Mouse (Mus musculus) heart, postnatal 0 days (tissue): ENCODE measurements around the gene Myzap.

Experiments
- CTCF ChIP-seq: IDR thresholded peaks from 2 replicates; pipeline ENCODE4 v1.5.1; 2016; ENCODE audit warnings: antibody characterized with exemption, control low read depth, low read depth
- EP300 ChIP-seq: IDR thresholded peaks from 2 replicates; pipeline ENCODE4 v1.6.1; 2016; ENCODE audit warnings: antibody characterized with exemption, low read depth

DNA sequence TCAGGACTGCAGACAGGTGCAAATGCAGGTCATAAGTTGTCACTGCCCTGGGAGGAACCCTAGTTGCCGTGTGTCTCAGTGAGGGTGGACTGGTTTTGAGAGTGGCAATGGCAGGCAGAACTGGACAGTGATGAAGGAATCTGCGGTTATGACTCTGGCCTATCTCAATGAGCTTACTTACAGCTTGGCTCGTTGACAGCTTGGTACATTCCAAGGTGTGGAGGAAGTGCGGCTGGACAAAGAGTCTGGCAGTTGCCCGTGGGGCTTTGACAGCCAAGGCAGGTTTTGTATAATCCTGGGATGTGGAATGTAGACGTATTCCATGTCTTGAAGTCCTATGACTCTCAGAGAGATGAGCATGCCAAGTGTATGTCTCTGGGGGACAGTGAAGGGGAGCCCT, 16.9 kb upstream of the Myzap start:
- TF ChIP-seq CTCF, result no peak
- TF ChIP-seq EP300, result no peak; the same call in 1 of the 2 replicates
